In the genomic region with DNA sequence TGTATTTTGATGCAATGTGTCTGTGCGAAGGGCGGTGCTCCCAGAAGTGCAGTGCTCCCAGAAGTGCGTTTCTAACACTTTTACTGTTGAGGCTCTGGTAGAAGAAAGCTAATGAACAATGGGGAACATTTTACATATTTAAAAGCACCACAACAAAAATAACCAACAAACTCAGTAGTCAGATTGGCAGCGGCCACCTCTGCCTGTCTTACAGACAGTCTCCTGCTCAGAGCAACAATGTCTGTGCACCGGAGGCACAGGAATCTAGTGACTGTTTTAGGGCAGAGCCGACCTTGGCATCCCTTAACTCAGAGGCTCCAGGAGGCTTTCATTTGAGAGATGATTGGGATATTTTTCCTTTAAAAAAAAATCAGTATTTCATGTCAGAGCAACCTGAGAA, we compare ENCODE assay signal across 17 mouse cellular contexts.
DNase-seq lines count a peak whose midpoint lies in the region; ATAC-seq and TF ChIP-seq lines count a peak whose summit lies in the region.
"Had no signal": no experiment of that assay in that cellular context is flagged by ENCODE, and none has a peak within 500 bp of the region (broad histone marks: within the 10 kb centered on the region; RNA-seq: fewer than 3 reads in every experiment).

No protein-coding gene starts in this region.

- H3K4me2 ChIP-seq in heart, embryonic 12.5 days, result peak overlapping the region; percentile 56
- peak overlapping the region; percentile 31 for H3K4me2 ChIP-seq in lung, embryonic 14.5 days
- H3K4me2 ChIP-seq in neural tube, embryonic 15.5 days, result no peak overlapping the region
- H3K4me2 ChIP-seq: limb, embryonic 13.5 days; neural tube, embryonic 12.5 days had no signal

- H3K9ac ChIP-seq in heart, embryonic 12.5 days, result no peak overlapping the region; the same call in 1 of the 2 replicates
- no peak overlapping the region for H3K9ac ChIP-seq in lung, embryonic 14.5 days
- H3K9ac ChIP-seq in neural tube, embryonic 15.5 days (replicated peaks), result no peak overlapping the region
- H3K9ac ChIP-seq: limb, embryonic 13.5 days; neural tube, embryonic 12.5 days had no signal

- no peaks in the 10 kb centered on the region for H3K36me3 ChIP-seq in heart, embryonic 12.5 days
- no peaks in the 10 kb centered on the region for H3K36me3 ChIP-seq in lung, embryonic 14.5 days (ENCODE audit: insufficient read depth)
- peaks cover 29% of the 10 kb centered on the region; the same call in 1 of the 2 replicates for H3K36me3 ChIP-seq in macrophage (ENCODE audit: inconsistent target)
- H3K36me3 ChIP-seq in neural tube, embryonic 15.5 days, result no peaks in the 10 kb centered on the region
- H3K36me3 ChIP-seq: limb, embryonic 13.5 days; neural tube, embryonic 12.5 days had no signal

- peak overlapping the region; percentile 77; the same call in 1 of the 2 replicates for H3K27ac ChIP-seq in heart, embryonic 12.5 days (ENCODE audit: poor library complexity, severe bottlenecking)
- no peak overlapping the region for H3K27ac ChIP-seq in lung, embryonic 14.5 days (ENCODE audit: low read depth)
- H3K27ac ChIP-seq in brown adipose tissue, adult 24 weeks (replicated peaks; ENCODE audit: low read depth, low read length), result peak overlapping the region; percentile 78
- peak overlapping the region; percentile 85 for H3K27ac ChIP-seq in macrophage
- no peak overlapping the region for H3K27ac ChIP-seq in neural tube, embryonic 15.5 days (replicated peaks)
- H3K27ac ChIP-seq: limb, embryonic 13.5 days; neural tube, embryonic 12.5 days had no signal

- H3K79me2 ChIP-seq in macrophage (ENCODE audit: inconsistent target), result peaks cover 90% of the 10 kb centered on the region

- H3K4me3 ChIP-seq in heart, embryonic 12.5 days, result peak overlapping the region; percentile 18; the same call in 1 of the 2 replicates
- no peak overlapping the region for H3K4me3 ChIP-seq in lung, embryonic 14.5 days (ENCODE audit: low read depth, low read length)
- peak overlapping the region; percentile 23; the same call in 1 of the 2 replicates for H3K4me3 ChIP-seq in brown adipose tissue, adult 24 weeks (ENCODE audit: insufficient read depth, low read depth, low read length)
- no peak overlapping the region for H3K4me3 ChIP-seq in macrophage (ENCODE audit: inconsistent target)
- H3K4me3 ChIP-seq in neural tube, embryonic 15.5 days (replicated peaks), result no peak overlapping the region
- H3K4me3 ChIP-seq: erythroblast, embryonic 14.5 days; limb, embryonic 13.5 days; neural tube, embryonic 12.5 days had no signal

- no peak for TF ChIP-seq CTCF in lung, embryonic 14.5 days (IDR thresholded peaks at IDR 0.05; ENCODE audit: low read depth)

- H3K9me3 ChIP-seq in heart, embryonic 12.5 days (replicated peaks), result no peaks in the 10 kb centered on the region
- no peaks in the 10 kb centered on the region for H3K9me3 ChIP-seq in lung, embryonic 14.5 days (ENCODE audit: low read depth, low read length)
- no peaks in the 10 kb centered on the region for H3K9me3 ChIP-seq in neural tube, embryonic 15.5 days (replicated peaks)
- H3K9me3 ChIP-seq: limb, embryonic 13.5 days; megakaryocyte, embryonic 14.5 days; neural tube, embryonic 12.5 days had no signal

- ATAC-seq in heart, embryonic 12.5 days (ENCODE audit: insufficient number of reproducible peaks, low FRiP score), result no peak
- no peak for ATAC-seq in lung, embryonic 14.5 days (ENCODE audit: insufficient read depth)
- ATAC-seq in neural tube, embryonic 15.5 days (ENCODE audit: low FRiP score), result no peak
- ATAC-seq: forebrain, embryonic 14.5 days; hindbrain, embryonic 16.5 days had no signal

- peaks cover 18% of the 10 kb centered on the region for H3K4me1 ChIP-seq in heart, embryonic 12.5 days (replicated peaks)
- no peaks in the 10 kb centered on the region for H3K4me1 ChIP-seq in lung, embryonic 14.5 days (ENCODE audit: insufficient read depth)
- 0 out of 2 replicates have a peak, but pooled peaks cover 3% of the 10 kb centered on the region for H3K4me1 ChIP-seq in brown adipose tissue, adult 24 weeks (ENCODE audit: control insufficient read depth, insufficient read depth, insufficient read length, low read length)
- H3K4me1 ChIP-seq in neural tube, embryonic 15.5 days, result no peaks in the 10 kb centered on the region
- H3K4me1 ChIP-seq: limb, embryonic 13.5 days; neural tube, embryonic 12.5 days had no signal

- no peak for DNase-seq in heart, adult 18-20 months
- no peak for DNase-seq in lung, embryonic 14.5 days
- DNase-seq in lung, postnatal 36 days, result no peak
- no peak for DNase-seq in kidney, postnatal 36 days
- DNase-seq: adrenal gland, postnatal 25 days; lung, adult 2 months; thymus, postnatal 4 days had no signal

- WGBS in heart, embryonic 12.5 days, result 50% methylated on average over 6 of the region's 6 CpGs
- WGBS in lung, embryonic 14.5 days, result 78% methylated on average over 6 of the region's 6 CpGs
- 91% methylated on average over 6 of the region's 6 CpGs for WGBS in macrophage (ENCODE audit: missing documents)
- WGBS in neural tube, embryonic 15.5 days, result 86% methylated on average over 6 of the region's 6 CpGs

- H3K27me3 ChIP-seq in heart, embryonic 12.5 days (replicated peaks), result no peaks in the 10 kb centered on the region
- H3K27me3 ChIP-seq in lung, embryonic 14.5 days (ENCODE audit: insufficient read depth, low read length), result no peaks in the 10 kb centered on the region
- H3K27me3 ChIP-seq in neural tube, embryonic 15.5 days (replicated peaks), result no peaks in the 10 kb centered on the region
- H3K27me3 ChIP-seq: limb, embryonic 13.5 days; neural tube, embryonic 12.5 days had no signal

Comparison
In these comparisons a context has a peak if more than half of its experiments do, and no peak if none do; other contexts are left out.
1. H3K27ac ChIP-seq: peak in heart, embryonic 12.5 days (single experiment), brown adipose tissue, adult 24 weeks (single experiment) and macrophage (single experiment); none in lung, embryonic 14.5 days (single experiment) and neural tube, embryonic 15.5 days (single experiment).
2. H3K4me3 ChIP-seq: peak in heart, embryonic 12.5 days (single experiment) and brown adipose tissue, adult 24 weeks (single experiment); none in lung, embryonic 14.5 days (single experiment), macrophage (single experiment) and neural tube, embryonic 15.5 days (single experiment).